Comparison of ENCODE assay signal across 8 mouse cellular contexts in the genomic region with DNA sequence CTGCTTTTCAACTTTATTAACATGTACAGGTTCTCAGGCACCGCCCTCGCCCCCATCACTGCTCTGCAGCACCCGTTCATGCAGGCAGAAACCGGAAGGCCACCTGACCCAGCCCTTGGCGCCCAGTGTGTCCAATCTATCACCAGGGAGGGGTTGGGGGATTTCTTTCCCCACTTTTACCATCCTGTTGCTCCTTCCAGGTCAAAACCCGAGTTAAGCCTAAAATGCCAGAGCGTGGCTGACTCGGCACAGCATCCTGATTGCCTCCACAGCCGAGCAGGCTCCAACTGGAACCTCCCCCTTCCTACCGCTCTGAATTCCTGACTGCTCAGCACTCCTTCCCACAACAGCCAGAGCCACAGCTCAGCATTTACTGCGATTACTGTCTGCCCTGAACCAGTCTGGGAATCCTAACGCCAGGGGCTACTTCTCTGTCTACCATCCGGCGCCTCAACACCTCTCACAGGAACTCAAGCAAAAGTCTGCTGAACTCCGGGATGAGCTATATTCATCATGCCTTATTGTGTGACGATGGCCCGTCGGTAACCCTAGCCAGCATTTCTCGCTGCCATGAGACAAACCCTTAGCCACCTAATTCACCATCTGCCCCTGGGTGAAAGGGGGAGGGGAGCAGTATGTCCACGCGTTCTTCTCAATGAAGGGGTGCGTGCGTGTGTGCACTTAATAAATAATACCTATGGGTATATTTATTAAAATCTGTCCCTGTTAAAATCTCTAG. TPM values are rescaled to one million over a fixed set of nuclear protein-coding genes. Genes with fewer than 3 reads are reported as not detected.
DNase-seq lines count a peak whose midpoint lies in the region; ATAC-seq and TF ChIP-seq lines count a peak whose summit lies in the region.

No protein-coding gene starts in this region.

- TF ChIP-seq CTCF in ES-Bruce4 (IDR thresholded peaks at IDR 0.05; ENCODE audit: low read depth, low read length), result no peak

- no peaks in the 10 kb centered on the region for H3K36me3 ChIP-seq in ES-Bruce4 (ENCODE audit: control insufficient read depth, insufficient read depth, low read length, poor library complexity, severe bottlenecking)
- no peaks in the 10 kb centered on the region for H3K36me3 ChIP-seq in embryonic facial prominence, embryonic 10.5 days (replicated peaks)
- H3K36me3 ChIP-seq in heart, embryonic 11.5 days (ENCODE audit: control insufficient read depth, insufficient read depth, low read length), result no peaks in the 10 kb centered on the region
- no peaks in the 10 kb centered on the region for H3K36me3 ChIP-seq in kidney, embryonic 14.5 days (ENCODE audit: control insufficient read depth, insufficient read depth, low read length)

- H3K27ac ChIP-seq in ES-Bruce4 (ENCODE audit: insufficient read depth, low read length), result peak overlapping the region; percentile 65
- peak overlapping the region; percentile 78 for H3K27ac ChIP-seq in embryonic facial prominence, embryonic 10.5 days (replicated peaks)
- H3K27ac ChIP-seq in heart, embryonic 11.5 days (ENCODE audit: low read depth, low read length), result peak overlapping the region; percentile 57
- H3K27ac ChIP-seq in kidney, embryonic 14.5 days (ENCODE audit: low read depth, low read length), result peak overlapping the region; percentile 81

- peak; percentile 54; the same call in 1 of the 2 replicates for TF ChIP-seq EP300 in ES-Bruce4 (IDR thresholded peaks at IDR 0.05; ENCODE audit: insufficient read depth, low read depth, low read length)

- H3K4me2 ChIP-seq in heart, embryonic 11.5 days, result peak overlapping the region; percentile 81
- peak overlapping the region; percentile 88 for H3K4me2 ChIP-seq in kidney, embryonic 14.5 days (replicated peaks; ENCODE audit: low read depth, low read length)

- peak overlapping the region; percentile 55 for H3K4me3 ChIP-seq in ES-Bruce4 (ENCODE audit: low read depth, low read length)
- peak overlapping the region; percentile 59 for H3K4me3 ChIP-seq in embryonic facial prominence, embryonic 10.5 days
- H3K4me3 ChIP-seq in heart, embryonic 11.5 days (ENCODE audit: low read depth, low read length), result peak overlapping the region; percentile 91
- H3K4me3 ChIP-seq in kidney, embryonic 14.5 days (ENCODE audit: low read length), result peak overlapping the region; percentile 44

- H3K4me1 ChIP-seq in ES-Bruce4 (ENCODE audit: control insufficient read depth, insufficient read depth, low read length), result peaks cover 4% of the 10 kb centered on the region
- H3K4me1 ChIP-seq in embryonic facial prominence, embryonic 10.5 days, result peaks cover 67% of the 10 kb centered on the region
- H3K4me1 ChIP-seq in heart, embryonic 11.5 days (ENCODE audit: control insufficient read depth, insufficient read depth, low read length), result peaks cover 20% of the 10 kb centered on the region
- H3K4me1 ChIP-seq in kidney, embryonic 14.5 days (ENCODE audit: control insufficient read depth, insufficient read depth, low read length), result peaks cover 32% of the 10 kb centered on the region

- ATAC-seq in heart, embryonic 11.5 days (replicated peaks; ENCODE audit: insufficient number of reproducible peaks, low FRiP score, low TSS enrichment), result 0 out of 2 replicates have a peak, but pooled peaks have one; percentile 55
- ATAC-seq in kidney, embryonic 14.5 days (ENCODE audit: low FRiP score, low TSS enrichment), result peak; percentile 48

- 7% methylated on average over 23 of the region's 23 CpGs for WGBS in embryonic facial prominence, embryonic 10.5 days
- 6% methylated on average over 23 of the region's 23 CpGs for WGBS in heart, embryonic 11.5 days (ENCODE audit: insufficient replicate concordance)
- WGBS in kidney, embryonic 14.5 days, result 3% methylated on average over 23 of the region's 23 CpGs

- H3K27me3 ChIP-seq in ES-Bruce4 (ENCODE audit: control insufficient read depth, insufficient read depth, low read length, poor library complexity, severe bottlenecking), result no peaks in the 10 kb centered on the region
- peaks cover 42% of the 10 kb centered on the region for H3K27me3 ChIP-seq in embryonic facial prominence, embryonic 10.5 days (replicated peaks; ENCODE audit: low read depth, poor library complexity, severe bottlenecking)
- no peaks in the 10 kb centered on the region for H3K27me3 ChIP-seq in heart, embryonic 11.5 days (ENCODE audit: control insufficient read depth, insufficient read depth, low read length)
- H3K27me3 ChIP-seq in kidney, embryonic 14.5 days (ENCODE audit: control insufficient read depth, insufficient read depth, low read length), result no peaks in the 10 kb centered on the region

- peak; percentile 19 to 35 for DNase-seq in cerebellum, adult 18-20 months
- DNase-seq in cerebellum, adult 9-11 months, result no peak
- DNase-seq in embryonic facial prominence, embryonic 10.5 days (ENCODE audit: low spot score), result peak; percentile 73
- DNase-seq in lung, postnatal 36 days, result peak; percentile 63
- peak; percentile 53 for DNase-seq in retina, postnatal 1 day

- TF ChIP-seq POLR2A in ES-Bruce4 (IDR thresholded peaks at IDR 0.05; ENCODE audit: insufficient read depth, low read length), result no peak

- no peaks in the 10 kb centered on the region for H3K9me3 ChIP-seq in ES-Bruce4 (replicated peaks; ENCODE audit: control insufficient read depth, insufficient read depth, low read length, poor library complexity, severe bottlenecking)
- H3K9me3 ChIP-seq in embryonic facial prominence, embryonic 10.5 days, result no peaks in the 10 kb centered on the region
- H3K9me3 ChIP-seq in heart, embryonic 11.5 days (replicated peaks; ENCODE audit: control insufficient read depth, low read length), result no peaks in the 10 kb centered on the region
- no peaks in the 10 kb centered on the region for H3K9me3 ChIP-seq in kidney, embryonic 14.5 days (ENCODE audit: control insufficient read depth, low read length)

- peak overlapping the region; percentile 41 for H3K9ac ChIP-seq in ES-Bruce4 (ENCODE audit: low read depth, poor library complexity, severe bottlenecking)
- peak overlapping the region; percentile 63; the same call in 1 of the 2 replicates for H3K9ac ChIP-seq in heart, embryonic 11.5 days (ENCODE audit: low read depth, low read length)
- H3K9ac ChIP-seq in kidney, embryonic 14.5 days (ENCODE audit: low read depth, low read length), result peak overlapping the region; percentile 52

RNA-seq across cellular contexts. Expression of gene Ezr, which starts 3.6 kb away (rescaled TPM):
- polyA plus RNA-seq in ES-Bruce4 (2011; ENCODE audit: insufficient read depth, insufficient read length, low read depth, missing spikeins), result 163 and 168 TPM in 2 replicates
- 51.6 and 55.0 TPM in 2 replicates for polyA plus RNA-seq in embryonic facial prominence, embryonic 10.5 days (2016; fragmentation: Nextera tagmentation; extraction: Ambion mirVana)
- 89.2 and 109 TPM in 2 replicates for polyA plus RNA-seq in heart, embryonic 11.5 days (2014; fragmentation: Nextera tagmentation; extraction: Ambion mirVana)
- polyA plus RNA-seq in kidney, embryonic 14.5 days (2014; fragmentation: Nextera tagmentation; extraction: Ambion mirVana), result 96.7 and 158 TPM in 2 replicates
